ENCODE assay signal across 19 mouse cellular contexts in the genomic region with DNA sequence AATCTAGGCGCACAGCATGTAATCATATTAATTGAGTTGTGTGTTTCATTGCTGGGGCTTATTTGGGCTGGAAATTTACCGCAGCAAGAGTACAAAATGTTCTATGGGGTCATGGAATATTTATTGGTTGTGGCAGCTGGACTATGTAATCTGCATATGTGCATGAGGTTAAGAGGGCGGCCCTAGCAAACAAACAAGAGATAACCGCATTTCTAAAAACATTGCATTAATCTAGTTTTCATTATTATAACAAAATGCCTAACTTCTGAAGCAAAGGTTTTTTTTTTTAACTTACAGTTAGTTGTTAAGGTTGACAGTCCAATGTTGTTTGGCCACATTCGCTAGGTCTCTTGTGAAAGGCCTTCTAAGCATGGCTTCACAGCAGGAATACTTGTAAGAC. TPM values are rescaled to one million over a fixed set of nuclear protein-coding genes. Genes with fewer than 3 reads are reported as not detected.
"Had no signal": no experiment of that assay in that cellular context is flagged by ENCODE, and none has a peak within 500 bp of the region (broad histone marks: within the 10 kb centered on the region; RNA-seq: fewer than 3 reads in every experiment).

No protein-coding gene starts in this region.

- H3K27me3 ChIP-seq: limb, embryonic 12.5 days; limb, embryonic 15.5 days; lung, embryonic 15.5 days had no signal

- H3K36me3 ChIP-seq: limb, embryonic 12.5 days; limb, embryonic 15.5 days; lung, embryonic 15.5 days had no signal

- H3K9me3 ChIP-seq: limb, embryonic 12.5 days; limb, embryonic 15.5 days; lung, embryonic 15.5 days had no signal

- H3K9ac ChIP-seq: limb, embryonic 12.5 days; limb, embryonic 15.5 days; liver, embryonic 14.5 days; liver, postnatal 0 days; lung, embryonic 15.5 days had no signal

- ATAC-seq: intestine, postnatal 0 days; liver, postnatal 0 days had no signal

- DNase-seq: kidney, postnatal 10 days; kidney, postnatal 4 days; left cerebral cortex, postnatal 4 days; liver, postnatal 0 days; lung, postnatal 14 days; lung, postnatal 4 days; midbrain, embryonic 14.5 days; thymus, adult 18-20 months; thymus, postnatal 36 days had no signal

- H3K27ac ChIP-seq: limb, embryonic 12.5 days; limb, embryonic 15.5 days; liver, embryonic 14.5 days; lung, embryonic 15.5 days had no signal

- H3K4me2 ChIP-seq: limb, embryonic 12.5 days; limb, embryonic 15.5 days; liver, embryonic 11.5 days; lung, embryonic 15.5 days; midbrain, embryonic 11.5 days had no signal

- H3K4me3 ChIP-seq: limb, embryonic 12.5 days; limb, embryonic 15.5 days; lung, embryonic 15.5 days had no signal

- H3K4me1 ChIP-seq: limb, embryonic 12.5 days; limb, embryonic 15.5 days; lung, embryonic 15.5 days had no signal

RNA-seq across cellular contexts. Expression of gene Lhx9, which starts 55.5 kb away (rescaled TPM):
- total RNA-seq: megakaryocyte progenitor cell, adult 5-6 weeks; megakaryocyte-erythroid progenitor cell, adult 5-6 weeks had no signal
- polyA plus RNA-seq: intestine, postnatal 0 days; lung, embryonic 15.5 days; small intestine, adult 2 months had no signal
